Mouse (Mus musculus) embryonic facial prominence, embryonic 11.5 days (tissue): ENCODE measurements around the gene Ppp6r2. TPM values are rescaled to one million over a fixed set of nuclear protein-coding genes. Genes with fewer than 3 reads are reported as not detected.

Experiments
- ATAC-seq: fragments of 200-750 bp; cut with Nextera tagmentation; replicated peaks from 2 replicates; pipeline ENCODE4 v1.8.0; 2017; ENCODE audit warnings: low read depth; ENCODE audit not compliant: insufficient number of reproducible peaks, low FRiP score, low TSS enrichment
- DNase-seq: peaks from one replicate; pipeline ENCODE4 v3.0.0-alpha.2; 2015; ENCODE audit warnings: low spot score
- H3K27ac ChIP-seq: fragments of 300-500 bp; sonication (generic); replicated peaks from 2 replicates; pipeline ENCODE4 v1.5.1; 2014; ENCODE audit warnings: mild to moderate bottlenecking, low read depth, low read length, control low read depth
- H3K27me3 ChIP-seq: fragments of 300-500 bp; sonication (generic); 2 replicates; pipeline ENCODE4 v1.6.1; 2014; ENCODE audit warnings: mild to moderate bottlenecking, low read length, moderate library complexity, mixed read lengths; ENCODE audit not compliant: control insufficient read depth, insufficient read depth
- H3K36me3 ChIP-seq: fragments of 300-500 bp; sonication (generic); replicated peaks from 2 replicates; pipeline ENCODE4 v1.6.1; 2014; ENCODE audit warnings: low read depth, mild to moderate bottlenecking, low read length, moderate library complexity, mixed read lengths; ENCODE audit not compliant: control insufficient read depth, insufficient read depth
- H3K4me1 ChIP-seq: fragments of 300-500 bp; sonication (generic); 2 replicates; pipeline ENCODE4 v1.6.1; 2014; ENCODE audit warnings: low read length, mixed read lengths; ENCODE audit not compliant: control insufficient read depth, insufficient read depth
- H3K4me2 ChIP-seq: fragments of 300-500 bp; sonication (generic); 2 replicates; pipeline ENCODE4 v1.6.1; 2014; ENCODE audit warnings: low read depth, mild to moderate bottlenecking, control low read depth, low read length, moderate library complexity
- H3K4me3 ChIP-seq: fragments of 300-500 bp; sonication (generic); 2 replicates; pipeline ENCODE4 v1.5.1; 2014; ENCODE audit warnings: low read depth, low read length, control low read depth
- H3K9ac ChIP-seq: fragments of 300-500 bp; sonication (generic); replicated peaks from 2 replicates; pipeline ENCODE4 v1.6.1; 2014; ENCODE audit warnings: mild to moderate bottlenecking, control low read depth, low read length
- H3K9me3 ChIP-seq: fragments of 300-500 bp; sonication (generic); replicated peaks from 2 replicates; pipeline ENCODE4 v1.6.1; 2016; ENCODE audit warnings: mild to moderate bottlenecking, low read length, inconsistent platforms, mixed read lengths; ENCODE audit not compliant: control insufficient read depth
- whole genome bisulfite sequencing: fragments of 180-500 bp; shearing (Covaris S2); extraction: QIAGEN DNeasy Blood & Tissue Kit; methylation state at CpG from one replicate; pipeline ENCODE4 v1.1.7; 2014; 5-methylcytosine and 5-hydroxymethylcytosine counted together
- microRNA-seq: library from miRNA; unstranded; fragments of <30 nt; microRNA quantifications from one replicate; pipeline ENCODE4, GENCODE M21; 2016; ENCODE audit warnings: borderline number of aligned reads
- polyA plus RNA-seq: library from polyadenylated mRNA; unstranded; fragments of >200 nt; fragmentation: Nextera tagmentation; extraction: Ambion mirVana; gene quantifications from 2 replicates; pipeline ENCODE4 v1.2.1, GENCODE M21; 2014

The Ppp6r2 gene
- polyA plus RNA-seq, 1 experiment from 2014 or later, result 25.1 TPM

DNA sequence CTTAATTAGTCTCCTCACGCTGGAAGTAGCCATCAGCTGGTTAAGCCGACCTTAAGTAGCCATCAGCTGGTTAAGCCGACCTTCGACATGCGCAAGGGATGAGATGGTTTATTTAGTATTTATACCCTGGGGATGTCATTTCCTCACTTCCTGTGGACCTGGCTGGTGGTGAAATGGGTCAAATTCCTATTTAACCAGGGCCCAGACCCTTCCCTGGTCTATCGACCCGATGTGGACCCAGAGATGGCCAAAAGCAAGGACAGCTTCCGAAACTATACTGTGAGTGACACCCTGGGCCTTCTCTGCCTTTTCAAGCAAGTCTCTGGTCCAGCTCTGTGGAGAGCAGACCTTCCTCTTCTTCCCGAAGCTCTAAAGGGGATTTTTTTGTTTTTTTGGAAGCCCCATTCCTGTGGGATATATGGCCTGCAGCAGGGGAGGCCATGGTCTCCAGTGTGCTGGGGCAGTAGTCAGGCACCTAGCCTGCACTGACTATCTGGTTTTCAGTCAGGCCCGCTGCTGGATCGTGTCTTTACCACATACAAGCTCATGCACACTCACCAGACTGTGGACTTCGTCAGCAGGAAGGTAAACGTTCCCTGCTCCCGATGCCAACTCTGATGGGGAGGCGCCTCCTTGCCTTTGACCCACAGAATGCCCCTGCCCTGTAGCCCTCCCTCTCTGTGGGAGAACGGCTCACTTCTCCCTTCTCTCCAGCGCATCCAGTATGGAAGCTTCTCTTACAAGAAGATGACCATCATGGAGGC is 123.6 kb downstream of the Ppp6r2 start:
- no peak overlapping the region for H3K9ac ChIP-seq
- WGBS, result 81% methylated on average over 17 of the region's 17 CpGs
- DNase-seq (no peak), ATAC-seq (no peak)
- no peak overlapping the region for H3K4me2 ChIP-seq
- H3K4me1 ChIP-seq, result no peaks in the 10 kb centered on the region
- H3K4me3 ChIP-seq, result no peak overlapping the region
- no peaks in the 10 kb centered on the region for H3K9me3 ChIP-seq
- H3K27ac ChIP-seq, result no peak overlapping the region
- no peaks in the 10 kb centered on the region for H3K36me3 ChIP-seq
- H3K27me3 ChIP-seq, result no peaks in the 10 kb centered on the region

DNA sequence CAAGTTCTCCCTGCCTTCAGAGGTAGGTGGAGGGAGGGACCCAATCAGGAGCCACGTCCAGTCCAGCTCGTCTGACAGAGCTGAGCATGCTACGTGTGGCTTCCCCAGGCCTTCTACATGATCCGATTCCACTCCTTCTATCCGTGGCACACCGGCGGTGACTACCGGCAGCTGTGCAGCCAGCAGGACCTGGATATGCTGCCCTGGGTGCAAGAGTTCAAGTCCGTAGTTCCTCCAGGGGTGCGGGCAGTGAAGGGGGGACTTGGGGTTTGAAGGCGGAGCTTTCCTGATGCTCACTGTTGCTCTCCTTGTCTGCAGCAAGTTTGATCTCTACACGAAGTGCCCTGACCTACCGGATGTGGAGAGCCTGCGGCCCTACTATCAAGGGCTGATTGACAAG is 125.1 kb downstream of the Ppp6r2 start:
- no peak overlapping the region for H3K4me2 ChIP-seq
- H3K9ac ChIP-seq, result no peak overlapping the region
- DNase-seq, result no peak
- no peaks in the 10 kb centered on the region for H3K9me3 ChIP-seq
- H3K4me1 ChIP-seq, result no peaks in the 10 kb centered on the region
- H3K27ac ChIP-seq, result no peak overlapping the region
- no peak overlapping the region for H3K4me3 ChIP-seq
- no peak for ATAC-seq
- 88% methylated on average over 14 of the region's 14 CpGs for WGBS
- H3K36me3 ChIP-seq, result no peaks in the 10 kb centered on the region
- no peaks in the 10 kb centered on the region for H3K27me3 ChIP-seq

Small RNAs within 50 kb of the gene (microRNA-seq; reads per million reads assigned to microRNA genes)
- gene Mir6958, result 2.8 reads per million
- gene Mir6959, result not detected
- not detected for gene Mir7118

Other genes with a start within 250 kb of the Ppp6r2 start
- gene Mlc1, start 232.5 kb upstream of the Ppp6r2 start, polyA plus RNA-seq, result 0.82 and 1.1 TPM in 2 replicates
- 0.39 TPM in 1 of 2 replicates, not detected in the other for gene Mov10l1, start 228.6 kb upstream of the Ppp6r2 start, polyA plus RNA-seq
- gene Panx2, start 151.8 kb upstream of the Ppp6r2 start, polyA plus RNA-seq, result 0.24 and 0.28 TPM in 2 replicates
- 38.0 and 43.6 TPM in 2 replicates for gene Trabd, start 136.4 kb upstream of the Ppp6r2 start, polyA plus RNA-seq
- gene Selenoo, start 122.5 kb upstream of the Ppp6r2 start, polyA plus RNA-seq, result 17.2 and 17.7 TPM in 2 replicates
- gene Tubgcp6, start 88.4 kb upstream of the Ppp6r2 start, polyA plus RNA-seq, result 15.6 and 17.0 TPM in 2 replicates
- gene Hdac10, start 82.9 kb upstream of the Ppp6r2 start, polyA plus RNA-seq, result 10.3 and 11.3 TPM in 2 replicates
- gene Mapk12, start 70.8 kb upstream of the Ppp6r2 start, polyA plus RNA-seq, result 10.1 and 11.9 TPM in 2 replicates
- gene Mapk11, start 61.9 kb upstream of the Ppp6r2 start, polyA plus RNA-seq, result 12.7 and 13.5 TPM in 2 replicates
- gene Plxnb2, start 30.8 kb upstream of the Ppp6r2 start, polyA plus RNA-seq, result 113 and 122 TPM in 2 replicates
- gene Dennd6b, start 15.1 kb upstream of the Ppp6r2 start, polyA plus RNA-seq, result 14.9 and 18.6 TPM in 2 replicates
- 39.0 and 49.7 TPM in 2 replicates for gene Sbf1, start 103.8 kb downstream of the Ppp6r2 start, polyA plus RNA-seq
- 0.26 TPM in 1 of 2 replicates, not detected in the other for gene Adm2, start 111.2 kb downstream of the Ppp6r2 start, polyA plus RNA-seq
- not detected in 2 replicates for gene Miox, start 122.8 kb downstream of the Ppp6r2 start, polyA plus RNA-seq
- gene Lmf2, start 144.1 kb downstream of the Ppp6r2 start, polyA plus RNA-seq, result 21.6 and 33.5 TPM in 2 replicates
- gene Ncaph2, start 144.2 kb downstream of the Ppp6r2 start, polyA plus RNA-seq, result 158 and 171 TPM in 2 replicates
- gene Sco2, start 162.3 kb downstream of the Ppp6r2 start, polyA plus RNA-seq, result 4.8 and 5.2 TPM in 2 replicates
- 1.4 and 2.1 TPM in 2 replicates for gene Tymp, start 165.5 kb downstream of the Ppp6r2 start, polyA plus RNA-seq
- gene Odf3b, start 167.7 kb downstream of the Ppp6r2 start, polyA plus RNA-seq, result 0.38 and 0.45 TPM in 2 replicates
- gene Klhdc7b, start 173.4 kb downstream of the Ppp6r2 start, polyA plus RNA-seq, result not detected in 2 replicates
- not detected in 2 replicates for gene Syce3, start 198.9 kb downstream of the Ppp6r2 start, polyA plus RNA-seq
- gene Cpt1b, start 214.3 kb downstream of the Ppp6r2 start, polyA plus RNA-seq, result 0.22 and 0.69 TPM in 2 replicates
- gene C730034F03Rik, start 218.0 kb downstream of the Ppp6r2 start, polyA plus RNA-seq, result 0.63 and 2.3 TPM in 2 replicates
- gene Gm44502, start 218.1 kb downstream of the Ppp6r2 start, polyA plus RNA-seq, result 0.15 TPM in 1 of 2 replicates, not detected in the other
- gene Chkb, start 218.4 kb downstream of the Ppp6r2 start, polyA plus RNA-seq, result 42.2 and 46.5 TPM in 2 replicates
- 5.4 and 6.4 TPM in 2 replicates for gene Mapk8ip2, start 242.4 kb downstream of the Ppp6r2 start, polyA plus RNA-seq